Mouse (Mus musculus): ENCODE data around the gene Smg6.

The Smg6 gene

GRCm38 (mm10) chr11:74925577-74926387, at the start of gene Smg6, which contains the start of gene Srr:
Smg6 (plus strand) TSS chr11:74925823.
Srr (minus strand) TSS chr11:74925948.
- DNase-seq (ENCODE audit: low spot score): peak; percentile 88

GRCm38 (mm10) chr11:74876801-74877200, 48.8 kb upstream of the Smg6 start:
- no peak for DNase-seq (ENCODE audit: low spot score)

DNA sequence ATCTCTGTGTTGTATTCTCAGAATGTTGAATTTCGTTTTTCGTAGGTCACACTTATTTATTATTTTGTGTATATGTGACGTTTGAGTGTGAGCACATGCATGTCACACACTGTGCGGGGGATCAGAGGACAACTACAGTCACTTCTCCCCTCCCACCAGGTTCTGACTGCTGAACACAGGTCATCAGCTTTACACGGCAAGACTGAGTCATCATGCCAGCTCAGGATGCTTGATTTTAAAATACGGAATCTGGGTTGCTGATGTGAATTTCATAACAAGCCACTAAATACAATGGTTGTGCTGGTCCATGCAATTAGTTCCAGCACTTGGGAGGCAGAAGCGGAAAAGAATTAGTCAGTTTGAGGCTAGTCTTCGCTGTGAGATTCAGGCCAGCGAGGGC, 44.6 kb upstream of the Smg6 start:
- no peak for DNase-seq (ENCODE audit: low spot score)

DNA sequence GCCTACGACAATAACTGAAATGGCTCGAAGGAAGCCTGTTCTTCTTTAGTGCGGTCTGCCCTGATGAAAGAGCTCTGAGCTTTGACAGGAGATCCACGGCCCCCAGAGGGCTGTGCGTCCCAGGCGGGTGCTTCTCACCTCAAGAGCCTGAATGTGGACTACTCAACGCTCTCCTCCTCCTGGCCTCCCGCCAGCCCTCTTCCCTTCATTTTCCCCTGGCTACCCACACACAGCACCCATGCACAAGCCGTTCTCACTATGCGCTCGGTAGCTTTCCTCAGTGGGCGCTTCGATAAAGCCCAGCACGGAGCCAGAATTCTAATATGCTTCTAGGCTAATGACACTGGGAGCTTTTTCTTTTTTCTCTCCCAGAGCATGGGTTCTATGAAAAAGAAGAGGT, 43.6 kb upstream of the Smg6 start:
- no peak for DNase-seq (ENCODE audit: low spot score)

- no peak for DNase-seq (ENCODE audit: low spot score)
These were observed 42.5 kb upstream of the Smg6 start for GRCm38 (mm10) chr11:74883098-74883497.

- no peak for DNase-seq (ENCODE audit: low spot score)
These were observed 31.0 kb upstream of the Smg6 start for GRCm38 (mm10) chr11:74894619-74895018.

- DNase-seq (ENCODE audit: low spot score): peak; percentile 67
These were observed 29.4 kb upstream of the Smg6 start for GRCm38 (mm10) chr11:74895980-74896900.

DNA sequence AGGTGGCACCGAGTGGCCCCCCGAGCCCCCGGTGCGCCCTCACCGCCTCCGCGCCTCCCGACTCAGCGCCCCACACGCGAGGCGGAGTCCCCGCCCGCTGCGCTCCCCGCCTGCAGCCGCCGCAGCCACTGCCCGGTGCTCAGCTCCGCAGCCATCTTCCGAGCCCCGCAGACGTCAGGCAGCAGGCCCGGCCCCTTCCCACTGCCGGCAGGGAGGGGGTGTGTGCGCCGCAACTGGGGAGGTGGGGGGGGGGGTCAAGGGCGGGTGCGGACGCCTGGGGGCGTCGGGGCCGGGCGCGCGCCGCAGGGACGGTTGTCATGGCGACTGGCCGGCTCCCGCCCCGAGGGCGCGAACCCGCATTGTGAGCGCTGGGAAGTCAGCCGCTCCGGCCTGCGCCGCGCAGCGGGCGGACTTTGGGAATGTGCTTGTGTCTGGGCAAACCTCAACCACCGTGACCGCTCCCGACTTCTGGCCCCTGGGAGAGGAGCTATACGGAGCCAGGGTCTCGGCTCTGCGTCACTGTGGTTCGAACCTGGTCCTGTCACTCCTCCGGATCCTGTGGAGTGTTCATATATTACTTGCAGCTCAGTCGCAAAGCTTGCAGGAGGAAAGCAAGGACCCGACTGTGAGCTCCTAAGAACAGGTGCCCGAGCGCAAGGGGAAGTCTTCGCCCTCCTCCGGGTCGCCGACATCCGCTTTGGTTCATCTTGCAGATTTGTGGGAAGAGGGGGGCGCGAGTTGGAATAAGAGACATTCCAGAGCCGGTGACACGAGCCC, 28.5 kb upstream of the Smg6 start, which contains the start of gene Sgsm2:
Sgsm2 (minus strand) TSS at position 160 of the 777 bp plus-strand sequence.
- DNase-seq (ENCODE audit: low spot score): no peak

DNA sequence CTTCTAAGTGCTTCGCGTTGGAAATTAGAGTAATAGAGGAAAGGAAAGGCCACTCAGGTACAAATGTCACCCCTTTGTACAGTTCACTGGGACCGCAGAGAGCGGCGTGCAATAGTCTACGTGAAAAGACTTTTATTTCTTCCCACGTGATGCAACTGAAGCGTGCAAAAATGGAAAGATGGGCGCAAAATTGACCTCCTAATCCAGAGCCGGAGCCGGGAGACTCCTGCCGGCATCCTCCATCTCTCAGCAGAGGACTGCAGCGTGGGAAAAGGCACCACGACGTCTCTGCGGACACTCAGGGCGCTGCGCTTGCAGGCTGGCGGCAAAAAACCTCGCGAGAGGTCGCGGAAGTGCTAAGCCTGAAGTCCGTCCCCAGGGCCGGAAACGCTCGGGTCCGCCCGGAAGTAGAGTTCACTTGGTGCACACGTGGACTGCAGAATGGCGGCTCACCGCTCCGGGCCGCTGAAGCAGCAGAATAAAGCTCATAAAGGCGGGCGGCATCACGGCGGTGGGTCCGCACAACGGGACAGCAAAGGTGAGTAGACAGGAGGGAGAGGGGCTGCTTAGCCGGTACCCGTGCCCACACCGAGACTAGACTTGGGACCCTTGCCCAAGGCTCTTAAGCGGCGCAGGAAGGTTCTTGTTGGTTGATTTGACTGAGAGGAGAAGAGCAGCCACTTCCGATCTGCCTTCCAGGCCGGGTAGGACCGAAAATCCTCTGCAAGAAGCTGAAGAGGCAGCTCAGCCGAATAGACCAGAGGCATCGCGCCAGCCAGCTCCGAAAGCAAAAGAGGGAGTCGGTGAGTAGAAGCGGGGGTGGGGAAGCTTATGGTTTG, 27.7 kb upstream of the Smg6 start, which contains the start of gene Tsr1:
Tsr1 (plus strand) TSS at position 394 of the 839 bp plus-strand sequence.
- peak; percentile 83 for DNase-seq (ENCODE audit: low spot score)

DNA sequence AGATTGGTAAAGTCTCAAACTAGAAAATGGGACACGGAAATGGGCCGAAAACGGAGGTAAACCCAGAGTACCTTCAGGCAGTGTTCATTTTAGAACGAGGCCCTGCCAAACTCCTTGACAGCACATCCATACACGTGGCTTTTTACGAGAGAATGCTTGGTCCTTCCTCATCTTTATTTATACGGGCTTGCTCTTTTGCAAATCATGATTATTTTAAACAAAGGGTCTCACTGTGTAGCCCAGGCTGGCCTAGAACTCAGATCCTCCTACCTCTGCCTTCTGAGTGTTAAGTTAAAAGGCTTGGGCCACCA, 27.2 kb upstream of the Smg6 start:
- no peak for DNase-seq (ENCODE audit: low spot score)

GRCm38 (mm10) chr11:74901555-74901954, 24.1 kb upstream of the Smg6 start:
- DNase-seq (ENCODE audit: low spot score): no peak

- no peak for DNase-seq (ENCODE audit: low spot score)
These were observed 23.2 kb upstream of the Smg6 start for GRCm38 (mm10) chr11:74902416-74902815.

DNA sequence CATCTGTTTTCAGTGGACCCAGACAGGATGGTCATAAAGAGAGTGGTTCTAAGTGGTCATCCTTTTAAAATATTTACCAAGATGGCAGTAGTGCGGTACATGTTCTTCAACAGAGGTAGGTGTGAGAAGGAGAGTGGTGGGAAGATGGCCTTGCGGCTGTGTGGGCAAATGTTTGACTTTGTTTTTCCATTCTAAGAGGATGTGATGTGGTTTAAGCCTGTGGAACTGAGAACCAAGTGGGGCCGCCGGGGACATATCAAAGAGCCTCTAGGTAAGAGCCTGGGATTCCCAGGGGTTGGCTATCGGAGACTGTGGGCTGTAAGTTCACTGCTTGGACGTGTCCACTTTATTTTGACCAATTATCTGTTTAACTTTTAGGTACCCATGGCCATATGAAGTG, 17.8 kb upstream of the Smg6 start:
- DNase-seq (ENCODE audit: low spot score): no peak

DNA sequence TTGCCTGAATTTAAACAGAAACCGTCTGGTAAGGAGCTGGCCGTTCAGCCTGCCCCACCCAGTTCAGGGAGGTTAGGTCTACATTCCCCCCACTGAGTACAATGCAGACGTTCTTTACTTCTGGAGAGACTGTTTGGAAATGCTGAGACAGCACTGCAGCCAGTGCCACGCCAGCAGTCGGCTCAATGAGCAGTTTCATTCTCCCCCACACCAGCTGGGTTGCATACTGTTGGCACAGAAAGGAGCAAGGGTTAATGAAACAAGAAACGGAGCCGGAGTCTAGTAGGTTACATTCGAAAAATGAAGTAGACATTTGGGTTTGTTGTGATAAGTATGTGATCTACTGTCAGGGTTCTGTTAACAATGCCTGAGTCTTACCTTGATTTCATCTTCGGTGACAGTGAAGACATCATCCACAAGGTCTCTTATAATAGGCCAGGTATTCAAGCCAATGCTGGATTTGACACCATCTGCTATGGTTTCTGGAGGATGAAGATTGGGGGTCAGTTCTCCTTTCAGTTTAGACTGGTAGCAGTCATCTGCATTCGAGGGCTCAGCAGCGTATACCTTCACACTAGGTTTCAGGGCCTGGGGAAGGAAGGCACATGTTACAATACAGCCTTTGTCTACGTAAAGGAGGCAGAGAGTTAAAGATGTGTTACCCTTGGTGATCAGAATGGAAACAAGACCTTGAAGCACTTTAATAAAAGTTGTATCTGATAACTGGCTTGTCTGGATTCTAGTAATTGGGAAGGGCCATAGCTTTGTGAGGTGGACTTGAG, 16.8 kb upstream of the Smg6 start:
- no peak for DNase-seq (ENCODE audit: low spot score)

DNA sequence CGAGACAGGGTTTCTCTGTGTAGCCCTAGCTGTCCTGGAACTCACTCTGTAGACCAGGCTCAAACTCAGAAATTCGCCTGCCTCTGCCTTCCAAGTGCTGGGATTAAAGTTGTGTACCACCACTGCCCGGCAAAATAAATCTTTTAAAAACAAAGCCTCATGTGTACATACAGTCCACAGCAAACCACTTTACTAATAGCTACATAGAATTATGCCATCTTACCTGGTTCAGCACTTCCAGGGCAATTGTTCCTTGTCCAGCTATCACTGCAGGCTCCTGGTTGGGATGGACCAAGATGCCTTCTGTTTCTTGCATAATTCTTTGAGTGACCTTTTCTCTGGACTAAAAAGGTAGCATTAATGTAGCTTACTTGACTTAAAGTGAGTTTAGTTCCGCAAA, 15.6 kb upstream of the Smg6 start:
- DNase-seq (ENCODE audit: low spot score): no peak

GRCm38 (mm10) chr11:74912492-74912891, 13.1 kb upstream of the Smg6 start:
- DNase-seq (ENCODE audit: low spot score): no peak

DNA sequence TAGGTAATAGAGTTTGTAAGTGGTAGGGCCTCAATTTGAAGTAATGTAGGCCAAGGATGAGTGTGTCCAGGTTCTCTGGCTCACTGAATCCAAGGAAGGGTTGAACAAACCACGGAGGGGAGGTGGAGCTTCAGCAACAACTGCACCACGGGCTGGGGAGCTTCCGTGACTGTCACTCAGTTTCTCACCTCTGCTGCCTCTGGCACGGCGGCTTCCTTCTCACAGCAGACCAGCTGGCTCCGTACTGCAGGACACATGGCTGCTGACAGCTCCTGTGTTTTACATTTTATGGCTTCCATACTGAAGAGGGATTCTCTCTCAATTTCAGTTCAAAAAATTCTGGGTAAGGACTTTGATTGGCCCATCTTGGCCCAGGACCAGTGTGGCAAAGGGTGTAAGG, 6.4 kb upstream of the Smg6 start:
- no peak for DNase-seq (ENCODE audit: low spot score)

- DNase-seq (ENCODE audit: low spot score): no peak
These were observed 1.5 kb upstream of the Smg6 start for GRCm38 (mm10) chr11:74924149-74924548.

DNA sequence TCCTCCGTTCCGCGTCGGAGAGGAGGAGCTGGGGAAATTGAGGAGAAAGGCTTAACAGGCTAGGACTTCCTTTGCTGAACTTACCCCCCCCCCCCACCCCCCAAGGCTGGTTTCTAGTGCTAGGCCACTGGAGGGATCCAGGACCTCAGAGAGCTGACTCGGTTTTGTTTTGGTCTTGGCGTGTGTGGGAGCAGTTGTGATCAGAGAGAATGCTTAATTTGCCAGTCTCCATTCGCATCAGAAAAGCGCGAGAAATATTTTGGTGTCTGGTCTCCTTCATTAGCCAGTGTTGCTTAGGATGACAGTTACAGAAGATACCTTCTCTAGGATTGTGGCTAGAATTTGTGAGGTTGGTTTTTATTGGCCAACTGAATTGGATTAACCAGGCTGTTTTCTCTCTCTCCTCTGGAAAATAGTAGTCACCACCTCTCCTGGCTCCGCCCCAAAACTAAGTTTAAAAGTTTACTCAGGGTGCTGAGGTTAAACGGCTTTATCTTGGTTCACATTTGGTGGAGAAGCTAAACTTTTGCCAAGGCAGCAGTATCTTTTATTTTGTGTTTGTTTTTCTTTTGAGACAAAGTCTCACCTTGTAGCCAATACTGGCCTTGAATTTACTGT, 874 bp downstream of the Smg6 start:
- DNase-seq (ENCODE audit: low spot score): no peak

DNA sequence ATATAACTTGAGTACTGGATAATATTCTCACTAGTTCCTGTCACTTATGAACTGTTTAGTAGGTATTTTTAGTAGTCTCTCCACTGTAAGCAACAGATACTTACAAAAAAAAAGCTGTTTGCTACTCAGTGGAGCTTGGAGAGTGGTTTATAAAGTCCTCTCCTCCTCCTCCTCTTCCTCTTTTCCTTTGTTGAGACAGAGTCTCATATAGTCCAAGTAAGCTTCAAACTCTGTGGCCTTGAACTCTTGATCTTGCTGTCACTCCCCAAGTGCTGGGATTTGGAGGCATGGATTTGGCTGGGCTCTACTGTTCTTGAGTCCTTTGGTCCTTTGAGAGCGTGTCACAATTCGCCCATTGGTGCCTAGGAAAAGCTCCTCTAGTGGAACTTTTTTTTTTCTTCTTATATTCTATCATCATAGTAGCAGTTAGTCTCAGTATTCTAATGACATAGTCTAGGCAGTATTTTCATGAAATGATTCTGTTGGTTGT, 1.7 kb downstream of the Smg6 start:
- DNase-seq (ENCODE audit: low spot score): no peak

Data from urinary bladder, postnatal 25 days (tissue).